Mouse (Mus musculus): ENCODE results near the gene Gm7544.
"Not testable (repeated sequence)": the region's sequence is repeated elsewhere in the genome, so short reads cannot be mapped to it uniquely, and the experiment has no call there.

Gene Gm7544

GRCm38 (mm10) chr1:82955913-82956312, at the start of gene Gm7544:
Gm7544 (minus strand) TSS chr1:82956013.
- in situ Hi-C loops (cut with MboI, MseI), result not testable (repeated sequence)

DNA sequence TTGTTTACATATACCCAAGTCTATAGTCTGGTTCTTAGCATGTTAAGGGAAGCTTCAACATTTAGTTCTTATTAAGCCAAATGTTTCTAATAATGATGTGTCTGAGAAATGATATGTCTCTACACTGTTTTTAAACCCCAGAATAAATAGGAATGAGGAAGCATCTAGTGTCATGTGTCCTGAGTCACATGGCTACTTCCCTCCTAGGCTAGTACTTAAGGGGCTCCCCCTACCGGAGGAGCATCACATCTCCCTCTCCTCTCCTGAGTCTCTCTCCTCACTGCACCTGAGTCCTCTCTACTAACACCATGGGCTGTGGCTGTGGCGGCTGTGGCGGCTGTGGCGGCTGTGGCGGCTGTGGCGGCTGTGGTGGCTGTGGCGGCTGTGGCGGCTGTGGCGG, 44.5 kb upstream of the Gm7544 start, which contains the start of gene Gm47959:
Gene Gm47959 (plus strand): TSS at position 243 of the 400 bp plus-strand sequence.
- in situ Hi-C loops (cut with MboI, MseI), result not testable (repeated sequence)

- in situ Hi-C loops (cut with MboI, MseI), result no loop called here
These were observed 38.1 kb upstream of the Gm7544 start for GRCm38 (mm10) chr1:82993947-82994346.

GRCm38 (mm10) chr1:82992093-82992492, 36.3 kb upstream of the Gm7544 start:
- in situ Hi-C loops (cut with MboI, MseI), result no loop called here

DNA sequence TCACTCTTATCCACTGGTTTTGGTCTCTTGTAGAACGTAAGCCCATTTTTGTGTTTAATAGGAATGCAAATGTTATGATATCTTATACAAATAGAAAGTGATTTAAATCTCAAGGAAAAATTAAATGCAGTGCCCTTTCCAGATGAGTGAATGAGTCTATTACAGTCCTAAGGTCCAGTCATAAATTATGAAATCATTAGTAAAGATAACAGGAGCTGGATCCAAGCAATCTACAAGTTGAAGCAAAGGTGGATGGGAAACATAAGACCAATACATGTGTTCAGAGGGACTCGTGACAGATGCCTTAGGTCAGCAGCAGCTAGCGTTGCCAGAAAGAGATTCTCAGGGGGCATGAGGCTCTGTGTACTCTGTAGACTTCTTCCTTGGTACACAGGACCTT, 35.8 kb upstream of the Gm7544 start:
- in situ Hi-C loops (cut with MboI, MseI), result no loop called here

DNA sequence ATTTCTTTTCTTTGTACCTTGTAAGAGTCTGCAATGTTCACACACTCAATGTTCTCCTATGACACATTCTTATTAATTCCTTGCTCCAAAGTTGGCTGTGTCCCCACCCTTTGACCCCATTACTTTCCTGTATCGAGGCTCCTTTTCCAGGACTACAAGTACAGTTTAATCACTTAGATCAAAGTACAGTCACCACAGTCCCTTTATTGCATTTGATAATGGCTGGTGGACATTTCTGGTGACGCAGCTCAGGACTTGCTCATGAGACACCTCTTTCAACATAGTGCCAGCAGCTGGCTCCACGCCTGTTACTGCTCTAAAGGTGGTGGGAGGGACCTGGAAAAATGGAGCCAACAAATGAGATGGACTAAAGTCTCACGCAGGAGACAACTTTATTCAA, 35.2 kb upstream of the Gm7544 start:
- in situ Hi-C loops (cut with MboI, MseI), result no loop called here

DNA sequence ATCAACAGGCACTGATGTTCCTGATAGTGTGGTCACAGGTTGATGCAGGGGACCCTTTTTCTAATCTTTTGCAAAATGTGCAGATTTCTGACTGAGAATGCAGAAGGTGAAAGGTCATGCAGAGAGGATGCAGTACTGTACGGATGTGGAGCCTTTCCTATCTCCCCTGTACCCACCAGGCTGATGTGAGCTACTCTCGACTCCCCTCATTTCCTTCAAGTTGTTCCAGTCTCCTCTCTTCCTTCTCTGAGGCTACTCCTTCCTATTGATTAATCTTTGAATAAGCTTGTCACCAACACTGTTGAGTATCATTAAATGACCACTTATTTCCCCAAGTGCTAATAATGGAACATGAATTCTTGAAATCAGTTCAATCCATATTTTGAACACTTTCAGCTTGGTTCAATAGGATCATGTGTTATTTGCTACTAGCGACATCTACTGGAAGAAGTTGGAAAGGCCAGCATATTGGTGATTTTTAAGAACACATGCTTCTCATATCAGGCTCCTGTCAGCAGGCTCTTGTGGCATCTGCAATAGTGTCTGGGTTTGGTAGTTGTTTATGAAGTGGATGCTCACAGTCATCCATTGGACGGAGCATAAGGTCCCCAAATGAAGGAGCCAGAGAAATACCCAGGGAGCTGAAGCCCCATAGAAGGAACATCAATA, 31.9 kb upstream of the Gm7544 start:
- in situ Hi-C loops (cut with MboI, MseI), result loop anchor here (10.0 kb wide), 2 partner anchors 123 to 203 kb away; no protein-coding TSS in a partner anchor

DNA sequence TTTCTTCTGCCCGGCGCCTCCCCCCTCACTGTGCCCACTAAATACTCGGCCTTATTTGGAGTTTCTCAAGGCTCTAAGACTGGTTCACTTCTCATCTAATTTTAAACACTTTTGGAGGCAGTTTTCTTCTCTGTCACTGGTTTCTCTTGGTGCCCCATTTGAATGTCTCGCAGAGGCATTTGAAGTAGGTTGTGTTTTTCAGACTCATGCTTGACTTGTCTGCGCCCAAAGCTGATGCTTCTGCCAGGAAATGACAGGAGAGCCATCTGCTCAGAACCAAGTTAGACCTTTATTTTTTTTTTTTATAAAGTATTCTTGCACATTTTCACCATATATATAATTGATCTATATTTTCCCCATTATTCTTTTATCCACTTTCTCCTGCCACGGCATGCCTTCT, 30.9 kb upstream of the Gm7544 start:
- in situ Hi-C loops (cut with MboI, MseI), result loop anchor here (10.0 kb wide), 2 partner anchors 122 to 202 kb away; no protein-coding TSS in a partner anchor

DNA sequence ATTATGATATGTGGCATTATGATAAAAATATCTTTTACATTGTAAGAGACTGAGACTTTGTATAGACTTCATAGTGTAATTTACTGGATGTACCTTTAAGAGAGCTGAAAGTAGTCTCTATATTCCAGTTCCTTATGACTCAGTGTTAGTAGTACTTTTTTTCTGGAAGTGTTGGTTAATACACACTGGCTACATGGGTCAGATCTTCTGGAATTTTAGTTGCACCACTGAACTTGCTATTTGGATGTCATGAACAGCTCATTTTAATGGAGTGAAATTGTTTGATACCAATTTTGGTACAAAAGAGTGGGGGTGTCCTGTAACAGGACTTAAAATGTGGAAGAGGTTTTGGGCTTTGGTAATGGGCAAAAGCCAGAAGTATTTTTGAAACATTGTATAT, 22.0 kb upstream of the Gm7544 start:
- in situ Hi-C loops (cut with MboI, MseI), result no loop called here

DNA sequence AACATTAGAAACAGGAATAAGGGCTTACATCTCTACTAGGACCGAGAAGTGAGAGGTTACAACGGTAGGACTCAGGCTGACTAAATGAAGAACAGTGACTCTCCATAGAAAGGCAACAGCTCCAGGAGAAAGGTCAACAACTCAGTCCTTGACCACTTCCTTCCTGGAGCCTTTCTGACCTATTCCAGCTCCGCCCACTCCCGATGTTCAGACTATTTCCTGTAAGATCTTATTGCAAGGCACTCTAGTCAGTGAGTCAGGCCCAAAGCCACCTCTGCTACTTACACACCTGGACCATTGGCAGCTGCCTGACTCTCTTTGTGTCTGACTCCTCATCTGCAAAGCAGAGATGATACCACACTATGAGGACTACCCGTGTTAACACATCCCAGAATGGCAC, 19.9 kb upstream of the Gm7544 start:
- in situ Hi-C loops (cut with MboI, MseI), result no loop called here

DNA sequence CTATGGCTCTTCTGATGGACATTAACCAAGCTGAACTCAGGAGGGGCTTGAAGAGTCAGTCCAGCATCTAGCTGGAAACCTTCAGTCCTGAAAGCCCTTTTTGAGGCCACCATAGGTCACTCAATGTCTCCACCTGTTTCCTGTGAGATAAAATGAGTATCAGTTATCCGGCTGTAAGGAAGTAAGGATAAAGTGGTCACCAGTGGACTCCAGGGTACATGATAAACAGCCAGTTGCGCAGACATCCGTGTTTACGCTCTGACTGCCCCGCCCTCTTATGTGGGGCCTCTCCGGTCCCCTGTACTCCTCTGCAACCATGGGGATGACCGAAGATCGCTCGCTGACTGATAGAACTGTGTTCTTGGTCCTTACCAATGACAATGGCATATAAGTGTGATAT, 18.5 kb upstream of the Gm7544 start:
- in situ Hi-C loops (cut with MboI, MseI), result no loop called here

- in situ Hi-C loops (cut with MboI, MseI), result no loop called here
These were observed 18.1 kb upstream of the Gm7544 start for GRCm38 (mm10) chr1:82973901-82974300.

GRCm38 (mm10) chr1:82973244-82973643, 17.4 kb upstream of the Gm7544 start:
- in situ Hi-C loops (cut with MboI, MseI), result no loop called here

GRCm38 (mm10) chr1:82972046-82972445, 16.2 kb upstream of the Gm7544 start:
- in situ Hi-C loops (cut with MboI, MseI), result no loop called here

DNA sequence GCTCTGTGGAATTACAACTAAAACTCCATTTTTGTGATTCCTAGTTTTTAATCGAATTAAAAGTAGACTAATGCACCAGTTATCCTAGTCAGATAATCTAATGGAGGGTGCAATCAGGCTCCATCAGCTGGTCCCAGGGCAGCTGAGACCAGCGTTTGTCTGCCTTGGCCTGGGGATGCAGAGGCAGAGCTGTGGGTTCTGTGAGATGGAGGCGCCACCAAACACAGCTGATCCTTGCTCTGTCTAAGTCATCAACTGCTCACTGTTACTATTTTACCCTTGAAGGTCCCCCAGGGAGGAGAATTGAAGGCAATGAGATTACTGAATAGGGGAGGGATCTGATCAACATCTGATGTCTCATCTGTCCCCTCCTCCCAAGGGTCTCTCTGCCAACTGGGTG, 10.6 kb upstream of the Gm7544 start:
- in situ Hi-C loops (cut with MboI, MseI), result no loop called here

DNA sequence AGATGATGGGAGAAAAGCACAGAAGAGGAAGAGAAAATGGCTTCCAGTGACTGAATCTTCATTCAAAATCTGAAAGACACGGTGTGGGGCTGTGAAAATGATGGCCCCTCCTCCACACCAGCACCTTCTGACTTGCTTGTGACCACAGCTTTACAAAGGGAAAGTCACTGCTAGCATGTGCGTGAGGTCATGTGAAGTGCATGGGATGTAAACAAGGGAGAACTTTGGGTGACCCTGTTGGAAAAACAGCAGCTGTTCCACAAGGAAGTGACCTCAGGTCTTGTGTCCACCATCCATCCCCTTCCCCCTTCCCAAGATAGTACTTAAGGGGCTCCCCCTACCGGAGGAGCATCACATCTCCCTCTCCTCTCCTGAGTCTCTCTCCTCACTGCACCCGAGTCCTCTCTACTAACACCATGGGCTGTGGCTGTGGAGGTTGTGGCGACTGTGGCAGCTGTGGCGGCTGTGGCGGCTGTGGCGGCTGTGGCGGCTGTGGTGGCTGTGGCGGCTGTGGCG, 4.1 kb upstream of the Gm7544 start, which contains the start of gene Gm47955:
Gene Gm47955 (plus strand): TSS at position 417 of the 516 bp plus-strand sequence.
- in situ Hi-C loops (cut with MboI, MseI), result no loop called here

DNA sequence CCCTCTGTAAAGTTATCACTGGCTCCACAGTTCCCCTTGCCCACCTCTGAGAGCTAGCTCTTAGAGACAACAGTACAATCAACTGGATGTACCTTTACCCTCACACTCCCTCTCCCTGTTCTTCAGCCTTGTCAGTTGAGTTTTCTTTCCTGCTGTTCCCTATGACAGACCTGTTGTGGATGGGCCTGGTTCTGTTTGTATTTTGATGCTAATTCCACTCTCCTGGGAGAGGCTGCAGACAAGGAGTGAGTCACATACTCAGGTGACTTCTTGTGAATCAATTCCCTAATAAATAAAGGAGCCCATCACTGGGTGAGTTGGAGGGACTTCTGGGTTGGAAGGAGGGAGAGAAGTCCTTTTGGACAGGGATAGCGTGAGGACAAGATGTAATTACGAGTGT, 7.2 kb downstream of the Gm7544 start:
- in situ Hi-C loops (cut with MboI, MseI), result no loop called here

DNA sequence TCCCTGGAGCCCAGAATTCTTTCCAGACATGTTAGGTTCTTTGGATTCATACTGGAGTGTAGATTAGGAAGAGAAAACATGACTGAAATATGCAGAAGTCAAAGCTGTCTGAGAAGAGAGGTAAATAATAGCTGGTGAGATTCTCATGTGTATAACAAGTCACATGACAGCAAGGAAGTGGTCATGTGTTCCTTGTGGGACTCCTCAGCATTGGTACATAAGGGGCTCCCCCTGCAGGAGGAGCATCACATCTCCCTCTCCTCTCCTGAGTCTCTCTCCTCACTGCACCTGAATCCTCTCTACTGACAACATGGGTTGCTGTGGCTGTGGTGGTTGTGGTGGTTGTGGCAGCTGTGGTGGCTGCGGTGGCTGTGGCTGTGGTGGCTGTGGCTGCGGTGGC, 9.8 kb downstream of the Gm7544 start:
- in situ Hi-C loops (cut with MboI, MseI), result not testable (repeated sequence)

GRCm38 (mm10) chr1:82943295-82943694, 12.5 kb downstream of the Gm7544 start, which contains the start of gene A030003K21Rik:
A030003K21Rik (minus strand) TSS chr1:82943388.
- in situ Hi-C loops (cut with MboI, MseI), result not testable (repeated sequence)

DNA sequence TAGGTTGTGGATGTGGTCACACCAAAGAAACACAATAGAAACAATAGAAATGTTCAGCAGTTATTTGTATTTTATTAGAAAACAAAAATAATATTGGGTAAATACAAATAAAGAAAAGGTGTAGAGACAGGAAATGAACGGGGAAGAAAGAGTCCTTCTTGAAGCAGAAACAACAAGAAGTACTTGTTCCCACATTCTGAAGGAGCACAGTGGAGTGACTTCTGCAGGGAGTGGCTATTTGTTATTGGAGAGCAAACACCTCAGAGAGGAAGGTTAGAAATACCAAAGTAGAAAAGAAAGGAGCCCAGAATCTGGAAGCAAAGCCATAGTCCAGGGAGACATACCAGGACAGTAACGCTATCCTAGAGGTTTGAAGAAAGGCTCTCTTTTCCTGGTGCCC, 13.3 kb downstream of the Gm7544 start:
- in situ Hi-C loops (cut with MboI, MseI), result not testable (repeated sequence)

GRCm38 (mm10) chr1:82938666-82939065, 17.1 kb downstream of the Gm7544 start:
- in situ Hi-C loops (cut with MboI, MseI), result no loop called here

DNA sequence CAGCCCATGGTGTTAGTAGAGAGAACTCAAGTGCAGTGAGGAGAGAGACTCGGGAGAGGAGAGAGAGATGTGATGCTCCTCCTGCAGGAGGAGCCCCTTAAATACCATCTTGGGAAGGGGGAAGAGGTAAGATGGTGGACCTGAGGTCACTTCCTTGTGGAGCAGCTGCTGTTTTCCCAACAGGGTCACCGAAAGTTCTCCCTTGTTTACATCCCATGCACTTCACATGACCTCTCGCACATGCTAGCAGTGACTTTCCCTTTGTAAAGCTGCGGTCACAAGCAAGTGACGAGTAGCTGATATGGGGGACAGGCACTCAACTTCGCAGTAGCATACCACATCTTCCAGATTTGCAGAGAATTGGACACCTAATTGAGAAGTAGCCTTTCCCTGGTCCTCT, 24.5 kb downstream of the Gm7544 start, which contains the start of gene Gm6217:
Gene Gm6217 (minus strand): TSS at position 74 of the 400 bp plus-strand sequence.
- in situ Hi-C loops (cut with MboI, MseI), result not testable (repeated sequence)

DNA sequence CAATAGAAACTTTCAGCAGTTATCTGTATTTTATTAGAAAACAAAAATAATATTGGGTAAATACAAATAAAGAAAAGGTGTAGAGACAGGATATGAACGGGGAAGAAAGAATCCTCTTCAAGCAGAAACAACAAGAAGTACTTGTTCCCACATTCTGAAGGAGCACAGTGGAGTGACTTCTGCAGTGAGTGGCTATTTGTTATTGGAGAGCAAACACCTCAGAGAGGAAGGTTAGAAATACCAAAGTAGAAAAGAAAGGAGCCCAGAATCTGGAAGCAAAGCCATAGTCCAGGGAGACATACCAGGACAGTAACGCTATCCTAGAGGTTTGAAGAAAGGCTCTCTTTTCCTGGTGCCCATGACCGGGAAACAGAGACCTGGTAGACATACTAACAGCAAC, 25.3 kb downstream of the Gm7544 start:
- in situ Hi-C loops (cut with MboI, MseI), result not testable (repeated sequence)
